Mouse (Mus musculus): ENCODE data around the gene Pnmt. TPM values are rescaled to one million over a fixed set of nuclear protein-coding genes. Genes with fewer than 3 reads are reported as not detected.
A peak's percentile ranks its signal among the peaks of the same experiment; 100 is the strongest.

Pnmt gene
- polyA plus RNA-seq, 1 experiment: 1.3 TPM

DNA sequence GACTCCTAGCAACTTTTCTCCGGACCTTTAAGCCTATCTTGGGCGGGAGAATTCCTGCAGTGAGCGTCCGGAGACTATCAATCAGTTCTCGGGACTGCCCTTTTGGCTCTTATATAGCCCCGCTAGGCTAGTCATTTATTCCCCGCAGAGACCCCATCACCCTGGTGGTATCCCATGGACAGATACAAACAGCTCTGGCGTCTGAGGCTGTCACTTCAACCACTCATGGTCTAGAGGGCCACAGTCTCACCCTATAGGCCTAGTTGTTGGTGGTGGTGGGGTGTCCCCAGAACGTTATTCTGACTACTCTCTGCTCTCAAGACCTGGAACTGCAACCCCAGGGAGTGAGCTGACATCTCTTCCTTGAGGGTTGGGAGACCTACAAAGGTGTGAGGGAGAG is 36.9 kb upstream of the Pnmt start:
- H3K4me1 ChIP-seq (replicated peaks; ENCODE audit: control insufficient read depth, insufficient read depth, low read length): peaks cover 9% of the 10 kb centered on the region
- peaks cover 4% of the 10 kb centered on the region; the same call in 1 of the 2 replicates for H3K27me3 ChIP-seq (ENCODE audit: control insufficient read depth, insufficient read depth, low read length)
- no peak overlapping the region for H3K4me3 ChIP-seq (ENCODE audit: control insufficient read depth, insufficient read depth, low read length)
- no peak for DNase-seq
- no peak for TF ChIP-seq CTCF (IDR thresholded peaks at IDR 0.05; ENCODE audit: borderline replicate concordance, control insufficient read depth, extremely low read depth, insufficient read depth, low read length, poor library complexity)
- TF ChIP-seq POLR2A (IDR thresholded peaks at IDR 0.05; ENCODE audit: control insufficient read depth, extremely low read depth, insufficient read depth, low read length, poor library complexity): no peak
- no peak overlapping the region for H3K27ac ChIP-seq (ENCODE audit: control insufficient read depth, insufficient read depth, low read length)
- 59% methylated on average over 9 of the region's 9 CpGs for WGBS
- H3K36me3 ChIP-seq (ENCODE audit: control insufficient read depth, insufficient read depth, low read length): no peaks in the 10 kb centered on the region

DNA sequence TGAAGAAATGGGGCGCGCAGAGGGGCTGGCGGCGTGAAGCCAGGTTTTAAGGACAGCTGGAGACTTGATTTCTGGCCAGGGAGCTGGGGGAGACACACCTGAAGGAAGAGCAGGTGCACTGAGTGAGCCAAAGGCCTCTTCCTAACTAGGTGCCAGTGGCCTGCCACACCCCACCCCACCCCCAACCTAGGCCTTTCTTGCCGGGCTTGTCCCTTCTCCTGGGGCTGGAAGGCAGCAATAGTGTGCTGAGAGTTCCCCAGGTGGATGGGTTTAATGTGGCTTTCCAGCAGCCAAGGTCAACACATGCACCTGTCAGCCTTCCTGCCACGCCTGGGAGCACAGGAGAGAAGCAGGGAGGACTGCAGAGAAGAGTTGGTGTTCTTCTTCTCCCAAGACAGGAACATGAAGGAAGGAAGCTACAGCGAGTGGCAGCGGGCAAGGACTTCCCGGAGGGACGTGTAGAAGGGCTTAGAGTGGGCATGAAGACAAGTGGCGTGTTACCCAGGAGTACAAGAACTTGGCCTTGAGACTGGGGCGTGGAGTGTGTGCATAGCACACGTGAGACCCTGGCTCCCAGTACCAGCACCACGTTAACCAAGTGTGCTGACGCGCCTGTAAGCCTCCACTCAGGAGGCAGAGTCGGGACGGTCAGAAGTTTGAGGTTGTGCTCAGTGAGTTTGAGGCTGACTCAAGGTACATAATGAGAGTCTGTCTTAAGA is 33.8 kb upstream of the Pnmt start:
- H3K27ac ChIP-seq (ENCODE audit: control insufficient read depth, insufficient read depth, low read length): no peak overlapping the region
- peaks cover 20% of the 10 kb centered on the region for H3K4me1 ChIP-seq (replicated peaks; ENCODE audit: control insufficient read depth, insufficient read depth, low read length)
- peaks cover 4% of the 10 kb centered on the region; the same call in 1 of the 2 replicates for H3K27me3 ChIP-seq (ENCODE audit: control insufficient read depth, insufficient read depth, low read length)
- WGBS: 87% methylated on average over 18 of the region's 18 CpGs
- no peak for TF ChIP-seq POLR2A (IDR thresholded peaks at IDR 0.05; ENCODE audit: control insufficient read depth, extremely low read depth, insufficient read depth, low read length, poor library complexity)
- no peak for TF ChIP-seq CTCF (IDR thresholded peaks at IDR 0.05; ENCODE audit: borderline replicate concordance, control insufficient read depth, extremely low read depth, insufficient read depth, low read length, poor library complexity)
- no peak for DNase-seq
- no peaks in the 10 kb centered on the region for H3K36me3 ChIP-seq (ENCODE audit: control insufficient read depth, insufficient read depth, low read length)
- no peak overlapping the region for H3K4me3 ChIP-seq (ENCODE audit: control insufficient read depth, insufficient read depth, low read length)

DNA sequence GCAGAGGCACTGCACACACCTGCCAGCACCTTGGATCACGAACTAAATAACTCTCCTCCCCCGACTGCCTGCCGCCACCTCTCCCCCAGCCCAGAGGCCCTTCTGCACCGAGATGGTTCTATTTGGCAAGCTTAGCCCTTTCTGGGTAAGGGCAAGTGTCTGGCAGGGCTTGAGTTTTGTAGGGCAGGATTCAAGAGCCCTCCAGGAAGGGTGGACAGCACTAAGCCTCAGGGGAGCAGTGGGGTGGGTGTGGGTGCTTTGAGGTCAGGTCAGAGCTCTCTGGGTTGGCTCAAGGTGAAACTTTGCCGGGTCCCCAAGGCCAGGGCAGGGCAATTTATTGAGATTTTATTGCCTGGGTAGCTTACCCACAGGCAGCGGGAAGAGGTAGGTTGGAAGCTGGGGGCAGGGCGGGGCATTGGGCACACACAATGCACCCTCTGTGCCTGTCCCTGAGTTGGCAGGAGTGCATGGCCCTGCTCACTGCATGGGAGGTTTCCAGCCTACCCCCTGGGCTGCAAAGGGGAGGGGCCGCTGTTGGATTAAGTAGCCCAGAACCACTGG is 32.5 kb upstream of the Pnmt start:
- no peak overlapping the region for H3K4me3 ChIP-seq (ENCODE audit: control insufficient read depth, insufficient read depth, low read length)
- no peaks in the 10 kb centered on the region for H3K36me3 ChIP-seq (ENCODE audit: control insufficient read depth, insufficient read depth, low read length)
- no peak for TF ChIP-seq POLR2A (IDR thresholded peaks at IDR 0.05; ENCODE audit: control insufficient read depth, extremely low read depth, insufficient read depth, low read length, poor library complexity)
- no peak for TF ChIP-seq CTCF (IDR thresholded peaks at IDR 0.05; ENCODE audit: borderline replicate concordance, control insufficient read depth, extremely low read depth, insufficient read depth, low read length, poor library complexity)
- peaks cover 4% of the 10 kb centered on the region; the same call in 1 of the 2 replicates for H3K27me3 ChIP-seq (ENCODE audit: control insufficient read depth, insufficient read depth, low read length)
- H3K4me1 ChIP-seq (replicated peaks; ENCODE audit: control insufficient read depth, insufficient read depth, low read length): peaks cover 19% of the 10 kb centered on the region
- 77% methylated on average over 8 of the region's 8 CpGs for WGBS
- DNase-seq: no peak
- H3K27ac ChIP-seq (ENCODE audit: control insufficient read depth, insufficient read depth, low read length): no peak overlapping the region

GRCm38 (mm10) chr11:98354445-98354844 is 31.8 kb upstream of the Pnmt start:
- Histone ChIP-seq H3K4me3 (ENCODE audit: control insufficient read depth, insufficient read depth, low read length) (no peak overlapping the region), H3K4me1 (replicated peaks; ENCODE audit: control insufficient read depth, insufficient read depth, low read length) (peaks cover 23% of the 10 kb centered on the region), H3K36me3 (ENCODE audit: control insufficient read depth, insufficient read depth, low read length) (no peaks in the 10 kb centered on the region), H3K27me3 (ENCODE audit: control insufficient read depth, insufficient read depth, low read length) (peaks cover 3% of the 10 kb centered on the region; the same call in 1 of the 2 replicates), H3K27ac (ENCODE audit: control insufficient read depth, insufficient read depth, low read length) (no peak overlapping the region)
- no peak for DNase-seq
- WGBS: 89% methylated on average over 14 of the region's 14 CpGs
- TF ChIP-seq POLR2A (IDR thresholded peaks at IDR 0.05; ENCODE audit: control insufficient read depth, extremely low read depth, insufficient read depth, low read length, poor library complexity) (no peak), CTCF (IDR thresholded peaks at IDR 0.05; ENCODE audit: borderline replicate concordance, control insufficient read depth, extremely low read depth, insufficient read depth, low read length, poor library complexity) (no peak)

- Histone ChIP-seq H3K4me3 (ENCODE audit: control insufficient read depth, insufficient read depth, low read length) (no peak overlapping the region), H3K4me1 (replicated peaks; ENCODE audit: control insufficient read depth, insufficient read depth, low read length) (peaks cover 34% of the 10 kb centered on the region), H3K27ac (ENCODE audit: control insufficient read depth, insufficient read depth, low read length) (no peak overlapping the region), H3K36me3 (ENCODE audit: control insufficient read depth, insufficient read depth, low read length) (no peaks in the 10 kb centered on the region), H3K27me3 (ENCODE audit: control insufficient read depth, insufficient read depth, low read length) (no peaks in the 10 kb centered on the region)
- 6% methylated on average over 6 of the region's 6 CpGs for WGBS
- no peak for TF ChIP-seq CTCF (IDR thresholded peaks at IDR 0.05; ENCODE audit: borderline replicate concordance, control insufficient read depth, extremely low read depth, insufficient read depth, low read length, poor library complexity)
- TF ChIP-seq POLR2A (IDR thresholded peaks at IDR 0.05; ENCODE audit: control insufficient read depth, extremely low read depth, insufficient read depth, low read length, poor library complexity): no peak
- peak; percentile 68 for DNase-seq
These were observed 30.4 kb upstream of the Pnmt start for GRCm38 (mm10) chr11:98355732-98356299.

- Histone ChIP-seq H3K4me1 (replicated peaks; ENCODE audit: control insufficient read depth, insufficient read depth, low read length) (peaks cover 42% of the 10 kb centered on the region), H3K36me3 (ENCODE audit: control insufficient read depth, insufficient read depth, low read length) (no peaks in the 10 kb centered on the region), H3K4me3 (ENCODE audit: control insufficient read depth, insufficient read depth, low read length) (no peak overlapping the region), H3K27me3 (ENCODE audit: control insufficient read depth, insufficient read depth, low read length) (no peaks in the 10 kb centered on the region), H3K27ac (ENCODE audit: control insufficient read depth, insufficient read depth, low read length) (no peak overlapping the region)
- DNase-seq: no peak
- TF ChIP-seq POLR2A (IDR thresholded peaks at IDR 0.05; ENCODE audit: control insufficient read depth, extremely low read depth, insufficient read depth, low read length, poor library complexity) (no peak), CTCF (IDR thresholded peaks at IDR 0.05; ENCODE audit: borderline replicate concordance, control insufficient read depth, extremely low read depth, insufficient read depth, low read length, poor library complexity) (no peak)
- WGBS: 81% methylated on average over 7 of the region's 7 CpGs
These were observed 29.4 kb upstream of the Pnmt start for GRCm38 (mm10) chr11:98356625-98357394.
